Mouse (Mus musculus) embryonic facial prominence, embryonic 10.5 days (tissue): Measurements from ENCODE around the gene Bsdc1. TPM values are rescaled to one million over a fixed set of nuclear protein-coding genes. Genes with fewer than 3 reads are reported as not detected.

Source experiments
- DNase-seq: peaks from one replicate; pipeline ENCODE4 v3.0.0-alpha.2; 2017; ENCODE audit warnings: low spot score
- H3K27ac ChIP-seq: fragments of 300-500 bp; sonication (generic); replicated peaks from 2 replicates; pipeline ENCODE4 v1.5.1; 2016; ENCODE audit warnings: mild to moderate bottlenecking
- H3K27me3 ChIP-seq: fragments of 300-500 bp; sonication (generic); replicated peaks from 2 replicates; pipeline ENCODE4 v1.6.1; 2016; ENCODE audit warnings: low read depth, mild to moderate bottlenecking; ENCODE audit not compliant: poor library complexity, severe bottlenecking
- H3K36me3 ChIP-seq: fragments of 300-500 bp; sonication (generic); replicated peaks from 2 replicates; pipeline ENCODE4 v1.6.1; 2016; ENCODE audit warnings: mild to moderate bottlenecking, moderate library complexity
- H3K4me1 ChIP-seq: fragments of 300-500 bp; sonication (generic); 2 replicates; pipeline ENCODE4 v1.6.1; 2016
- H3K4me3 ChIP-seq: fragments of 300-500 bp; sonication (generic); 2 replicates; pipeline ENCODE4 v1.5.1; 2016; ENCODE audit warnings: mild to moderate bottlenecking, moderate library complexity
- H3K9me3 ChIP-seq: fragments of 300-500 bp; sonication (generic); 2 replicates; pipeline ENCODE4 v1.6.1; 2016; ENCODE audit warnings: mild to moderate bottlenecking
- WGBS: fragments of 180-500 bp; shearing (Covaris S2); methylation state at CpG from one replicate; pipeline ENCODE4 v1.1.7; 2016; 5-methylcytosine and 5-hydroxymethylcytosine counted together
- polyA plus RNA-seq: library from polyadenylated mRNA; unstranded; fragments of >200 nt; fragmentation: Nextera tagmentation; extraction: Ambion mirVana; gene quantifications from 2 replicates; pipeline ENCODE4 v1.2.1, GENCODE M21; 2016

Bsdc1 gene
- 19.7 and 21.5 TPM in 2 replicates for polyA plus RNA-seq

DNA sequence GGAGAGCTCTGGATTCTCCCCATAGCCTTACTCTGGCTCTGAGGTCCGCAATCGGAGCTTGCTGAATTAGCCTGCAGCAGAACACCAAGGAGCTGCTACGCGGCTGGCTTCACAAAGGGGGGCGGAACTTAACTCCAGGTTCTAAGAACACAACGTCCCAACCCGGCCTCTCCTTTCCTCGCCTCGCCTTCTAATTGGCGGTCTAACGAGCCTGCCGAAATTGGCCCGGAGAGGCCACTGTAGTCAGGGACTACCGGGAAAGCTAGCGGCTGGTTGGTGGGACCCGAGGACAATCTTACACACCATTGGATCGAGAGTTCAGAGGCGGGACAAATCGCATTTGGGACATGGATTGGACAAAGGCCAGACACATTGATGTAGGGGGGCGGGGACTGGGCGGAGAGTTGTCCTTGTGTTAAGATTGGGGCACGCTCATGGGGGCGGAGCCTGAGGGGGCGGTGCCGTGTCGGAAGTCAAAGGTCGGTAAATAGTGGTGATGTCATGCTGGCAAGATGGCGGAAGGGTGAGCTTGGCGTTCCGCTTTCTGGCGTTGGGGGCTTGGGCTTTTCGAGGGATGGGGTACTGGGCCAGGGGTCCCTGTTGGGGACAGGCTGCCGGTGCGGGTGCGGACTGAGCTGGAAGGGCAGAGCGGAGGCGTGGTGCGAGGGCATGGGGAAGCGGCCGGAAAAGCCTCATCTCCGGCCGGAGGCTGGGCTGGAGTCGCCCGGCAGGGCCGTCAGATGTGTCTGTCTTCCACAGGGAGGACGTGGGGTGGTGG is at the start of gene Bsdc1:
Gene Bsdc1, plus strand, starts transcription at position 399 of the 778 bp plus-strand sequence.
- Histone ChIP-seq H3K4me1 (peaks cover 15% of the 10 kb centered on the region), H3K36me3 (peaks cover 21% of the 10 kb centered on the region), H3K27ac (peak within 1 kb of the TSS; percentile 86), H3K9me3 (no peaks in the 10 kb centered on the region), H3K4me3 (peak within 1 kb of the TSS; percentile 91), H3K27me3 (no peaks in the 10 kb centered on the region)
- WGBS, result under 1% methylated on average over 46 of the region's 46 CpGs
- peak; percentile 100 for DNase-seq

DNA sequence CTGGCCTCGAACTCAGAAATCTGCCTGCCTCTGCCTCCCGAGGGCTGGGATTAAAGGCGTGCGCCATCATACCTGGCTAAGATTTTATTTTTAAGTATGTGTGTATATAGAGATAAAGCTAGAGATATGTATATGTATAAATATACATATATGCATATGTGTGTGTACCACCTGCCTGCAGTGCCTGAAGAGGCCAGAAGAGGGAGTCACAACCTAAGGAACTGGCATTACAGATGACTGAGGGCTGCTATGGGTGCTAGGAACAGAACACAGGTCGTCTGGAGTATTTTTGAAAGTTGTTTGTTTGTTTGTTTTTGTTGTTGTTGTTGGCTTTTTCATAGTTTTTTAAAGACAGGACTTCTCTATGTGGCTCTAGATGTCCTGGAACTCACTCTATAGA is 45.5 kb upstream of the Bsdc1 start:
- no peak overlapping the region for H3K27ac ChIP-seq
- no peak for DNase-seq
- no peaks in the 10 kb centered on the region for H3K4me1 ChIP-seq
- H3K4me3 ChIP-seq, result no peak overlapping the region
- 93% methylated on average over 5 of the region's 5 CpGs for WGBS
- H3K27me3 ChIP-seq, result no peaks in the 10 kb centered on the region
- no peaks in the 10 kb centered on the region for H3K36me3 ChIP-seq
- no peaks in the 10 kb centered on the region for H3K9me3 ChIP-seq

DNA sequence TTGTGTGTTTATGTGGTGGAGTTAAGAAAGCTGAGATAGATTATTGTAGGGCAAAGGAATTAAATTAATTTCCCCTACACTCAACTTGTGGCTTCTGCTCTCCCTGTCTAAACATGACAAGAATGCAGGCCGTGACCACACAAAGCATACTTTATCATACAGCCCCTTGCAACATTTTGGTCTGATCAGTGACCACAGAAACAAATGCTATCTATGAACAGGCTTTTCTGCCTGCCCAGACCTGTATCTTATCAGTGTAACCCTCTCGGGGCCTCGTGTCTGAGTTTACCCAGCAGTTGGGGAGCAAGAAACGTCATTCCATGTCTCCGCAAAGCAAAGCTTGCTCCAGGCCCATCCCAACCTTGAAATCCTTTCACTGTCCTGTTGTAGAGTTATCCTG is 44.9 kb upstream of the Bsdc1 start:
- Histone ChIP-seq H3K27ac (no peak overlapping the region), H3K27me3 (no peaks in the 10 kb centered on the region), H3K9me3 (no peaks in the 10 kb centered on the region), H3K4me3 (no peak overlapping the region), H3K4me1 (no peaks in the 10 kb centered on the region), H3K36me3 (no peaks in the 10 kb centered on the region)
- WGBS, result 81% methylated on average over 5 of the region's 5 CpGs
- no peak for DNase-seq

DNA sequence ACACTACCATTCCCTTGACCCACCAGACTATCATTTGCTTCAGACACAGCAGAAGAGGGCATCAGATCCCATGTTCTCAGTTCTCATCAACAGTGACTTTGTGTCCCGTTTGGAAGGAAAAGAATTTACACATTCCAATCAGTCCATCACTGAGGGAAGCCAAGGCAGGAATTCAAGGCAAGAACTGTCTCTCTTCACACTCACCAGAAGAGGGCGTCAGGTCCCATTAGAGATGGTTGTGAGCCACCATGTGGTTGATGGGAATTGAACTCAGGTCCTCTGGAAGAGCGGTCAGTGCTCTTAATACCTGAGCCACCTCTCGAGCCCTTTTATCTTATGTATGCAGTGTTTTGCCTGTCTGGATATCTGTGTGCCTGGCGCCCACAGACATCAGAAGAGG is 43.1 kb upstream of the Bsdc1 start:
- Histone ChIP-seq H3K4me1 (no peaks in the 10 kb centered on the region), H3K36me3 (no peaks in the 10 kb centered on the region), H3K27me3 (no peaks in the 10 kb centered on the region), H3K9me3 (no peaks in the 10 kb centered on the region), H3K4me3 (no peak overlapping the region), H3K27ac (no peak overlapping the region)
- no peak for DNase-seq
- WGBS, result 77% methylated on average over 5 of the region's 5 CpGs

DNA sequence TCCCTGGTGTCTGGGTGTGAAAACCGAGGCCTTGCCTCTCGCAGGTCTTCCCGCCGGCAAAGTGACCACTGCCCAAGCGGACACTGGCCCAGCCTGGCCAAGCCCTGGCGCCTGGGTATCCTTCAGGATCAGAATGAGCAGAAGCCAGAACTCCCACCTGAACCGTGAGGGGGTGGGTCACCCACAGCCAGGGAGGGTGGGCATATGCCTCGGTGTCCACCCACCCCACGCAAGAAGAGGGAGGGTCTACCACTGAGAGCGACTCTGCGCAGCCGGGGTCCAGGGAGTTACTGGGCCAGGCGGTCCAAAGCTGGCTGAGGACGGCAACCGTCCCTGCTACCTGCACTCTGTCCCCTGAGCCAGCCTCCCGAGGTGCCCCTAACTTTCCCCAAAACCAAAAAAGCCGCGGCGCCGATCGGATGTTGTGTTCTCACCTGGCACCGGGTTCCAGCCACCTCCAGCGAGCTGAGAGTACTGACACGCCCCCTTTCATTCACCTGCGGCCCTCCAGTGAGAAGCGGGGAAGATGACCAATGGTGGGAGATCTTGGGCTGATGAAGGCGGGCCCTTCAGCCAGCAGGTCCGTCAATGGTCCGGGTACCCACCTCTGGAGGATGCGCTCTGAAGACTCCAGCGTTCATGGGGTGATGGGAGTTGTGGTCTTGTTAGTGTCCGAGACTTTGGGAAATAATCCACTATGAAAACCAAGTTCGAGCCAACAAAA is 20.9 kb upstream of the Bsdc1 start, which contains the start of gene Zbtb8b:
Gene Zbtb8b, minus strand, starts transcription at position 514 of the 724 bp plus-strand sequence.
- Histone ChIP-seq H3K27ac (no peak within 1 kb of the TSS), H3K9me3 (no peaks in the 10 kb centered on the region), H3K4me1 (peaks cover 15% of the 10 kb centered on the region), H3K36me3 (no peaks in the 10 kb centered on the region), H3K4me3 (peak within 1 kb of the TSS; percentile 61), H3K27me3 (peaks cover 43% of the 10 kb centered on the region)
- under 1% methylated on average over 33 of the region's 33 CpGs for whole genome bisulfite sequencing
- DNase-seq, result peak; percentile 73

DNA sequence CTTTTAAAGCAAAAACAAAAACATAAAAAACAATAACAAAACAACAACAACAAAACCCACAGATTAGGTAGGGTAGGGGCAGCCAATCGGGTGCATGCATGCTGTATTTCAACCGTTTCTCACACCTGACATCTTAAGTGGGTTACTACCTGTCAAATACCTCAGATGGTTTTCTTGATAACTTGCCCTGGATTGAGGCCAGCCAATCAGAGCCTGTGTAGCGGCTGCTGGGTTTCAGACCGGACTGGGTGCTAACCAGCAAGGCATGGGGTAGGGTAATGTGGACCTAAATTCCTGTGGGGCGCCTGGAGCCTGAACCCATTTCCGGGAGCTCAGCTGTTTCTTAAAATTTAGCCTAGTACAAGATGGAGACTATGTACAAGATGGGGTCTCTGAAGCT is 20.2 kb upstream of the Bsdc1 start:
- Histone ChIP-seq H3K27me3 (peaks cover 43% of the 10 kb centered on the region), H3K4me3 (peak overlapping the region; percentile 61), H3K4me1 (peaks cover 15% of the 10 kb centered on the region), H3K36me3 (no peaks in the 10 kb centered on the region), H3K9me3 (no peaks in the 10 kb centered on the region), H3K27ac (no peak overlapping the region)
- 29% methylated on average over 6 of the region's 6 CpGs for WGBS
- DNase-seq, result no peak

DNA sequence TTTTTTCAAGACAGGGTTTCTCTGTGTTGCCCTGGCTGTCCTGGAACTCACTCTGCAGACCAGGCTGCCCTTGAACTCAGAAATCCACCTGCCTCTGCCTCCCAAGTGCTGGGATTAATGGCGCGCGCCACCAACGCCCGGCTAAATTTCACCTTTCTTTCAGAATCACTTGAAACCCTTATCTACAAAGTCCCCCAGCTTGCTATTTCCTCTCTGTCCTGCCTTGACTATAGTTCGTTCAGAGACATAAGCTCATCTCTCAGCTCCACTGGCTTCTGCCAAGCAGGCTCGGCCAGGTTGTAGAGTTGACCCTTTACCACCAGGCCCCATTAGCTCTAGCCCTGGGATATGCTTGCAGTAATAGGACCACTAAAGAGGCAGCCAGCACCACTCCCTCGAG is 14.0 kb upstream of the Bsdc1 start:
- 81% methylated on average over 8 of the region's 8 CpGs for WGBS
- H3K36me3 ChIP-seq, result no peaks in the 10 kb centered on the region
- no peak overlapping the region for H3K27ac ChIP-seq
- H3K4me1 ChIP-seq, result peaks cover 5% of the 10 kb centered on the region; the same call in 1 of the 2 replicates
- no peaks in the 10 kb centered on the region for H3K9me3 ChIP-seq
- H3K27me3 ChIP-seq, result peaks cover 9% of the 10 kb centered on the region
- no peak for DNase-seq
- H3K4me3 ChIP-seq, result no peak overlapping the region

DNA sequence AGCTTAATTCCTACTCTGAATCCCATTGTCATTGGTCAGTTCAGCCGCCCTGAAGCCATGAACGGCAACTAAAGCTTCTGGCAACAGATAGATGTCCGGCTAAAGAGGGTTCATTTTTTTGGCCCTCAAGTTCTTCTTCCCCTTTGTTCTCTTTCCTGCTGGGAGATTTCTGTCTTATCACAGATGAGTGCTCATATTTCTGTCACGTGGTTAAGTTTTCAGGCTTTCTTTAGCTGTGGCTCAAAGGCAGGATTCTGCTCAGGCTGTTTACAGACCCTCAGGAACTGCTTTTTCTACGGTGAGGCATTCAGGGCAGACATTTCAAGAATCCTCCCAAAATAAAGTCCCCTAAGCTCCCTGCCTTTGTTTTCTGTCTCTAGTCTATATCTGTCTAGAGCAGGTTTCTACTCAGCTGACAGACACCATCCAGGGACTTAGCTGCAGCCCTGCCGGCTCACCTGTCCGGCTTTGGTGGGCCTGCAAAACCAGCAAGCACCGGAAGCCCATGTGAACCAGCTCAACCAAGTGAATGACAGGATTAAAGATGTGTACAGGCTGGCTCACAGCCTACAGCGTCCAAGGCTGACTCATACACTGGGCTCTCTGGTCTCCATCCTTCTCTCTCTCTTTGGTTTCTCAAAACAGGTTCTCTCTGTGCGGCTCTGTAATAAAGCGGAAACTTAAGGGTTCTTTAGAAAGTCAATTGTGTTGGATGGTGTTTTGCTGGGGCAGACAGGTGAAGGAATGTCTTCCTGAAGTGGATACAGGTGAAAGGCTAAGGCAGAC is 13.4 kb upstream of the Bsdc1 start:
- H3K4me1 ChIP-seq, result peaks cover 5% of the 10 kb centered on the region; the same call in 1 of the 2 replicates
- H3K27ac ChIP-seq, result no peak overlapping the region
- no peak overlapping the region for H3K4me3 ChIP-seq
- no peak for DNase-seq
- no peaks in the 10 kb centered on the region for H3K9me3 ChIP-seq
- no peaks in the 10 kb centered on the region for H3K36me3 ChIP-seq
- WGBS, result 81% methylated on average over 11 of the region's 11 CpGs
- H3K27me3 ChIP-seq, result peaks cover 3% of the 10 kb centered on the region

DNA sequence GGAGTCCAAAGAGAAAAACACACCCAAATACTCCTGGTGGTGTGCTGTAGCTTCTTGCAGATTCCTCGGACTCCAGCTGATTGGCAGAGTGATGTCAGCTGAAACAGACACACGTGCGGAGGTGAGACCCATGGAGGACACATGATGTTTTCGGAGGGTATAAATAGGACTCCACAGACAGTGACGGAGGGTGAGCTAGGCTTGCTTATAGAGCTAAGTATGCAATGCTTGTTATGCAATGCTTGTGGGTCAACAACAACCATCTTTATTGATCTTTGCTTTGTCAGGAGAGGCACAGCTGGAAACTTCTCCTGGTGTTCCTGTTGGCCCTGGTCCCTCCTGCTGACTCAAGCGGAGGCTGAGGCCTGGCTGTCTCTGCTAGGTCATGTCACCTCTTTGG is 12.7 kb upstream of the Bsdc1 start:
- no peak for DNase-seq
- Histone ChIP-seq H3K4me1 (peaks cover 5% of the 10 kb centered on the region; the same call in 1 of the 2 replicates), H3K36me3 (no peaks in the 10 kb centered on the region), H3K4me3 (no peak overlapping the region), H3K27me3 (no peaks in the 10 kb centered on the region), H3K9me3 (no peaks in the 10 kb centered on the region), H3K27ac (no peak overlapping the region)
- WGBS, result 89% methylated on average over 6 of the region's 6 CpGs

DNA sequence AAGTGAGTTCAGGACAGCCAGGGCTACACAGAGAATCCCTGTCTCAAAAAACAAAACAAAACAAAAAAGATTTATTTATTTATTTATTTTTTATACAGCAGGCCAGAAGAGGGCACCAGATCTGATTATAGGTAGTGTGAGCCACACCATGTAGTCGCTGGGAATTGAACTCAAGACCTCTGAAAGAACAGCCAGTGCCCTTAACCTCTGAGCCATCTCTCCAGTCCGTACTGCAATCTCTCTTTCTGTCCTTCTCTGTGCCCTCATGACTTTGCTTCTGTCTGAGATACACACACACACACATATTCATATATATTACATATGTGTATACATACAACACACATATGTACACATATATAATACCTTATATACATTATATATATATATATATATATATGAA is 10.5 kb upstream of the Bsdc1 start:
- DNase-seq, result no peak
- Histone ChIP-seq H3K9me3 (no peaks in the 10 kb centered on the region), H3K4me3 (no peak overlapping the region), H3K4me1 (no peaks in the 10 kb centered on the region), H3K27ac (no peak overlapping the region), H3K27me3 (no peaks in the 10 kb centered on the region), H3K36me3 (no peaks in the 10 kb centered on the region)
- 80% methylated on average over 2 of the region's 2 CpGs for WGBS

DNA sequence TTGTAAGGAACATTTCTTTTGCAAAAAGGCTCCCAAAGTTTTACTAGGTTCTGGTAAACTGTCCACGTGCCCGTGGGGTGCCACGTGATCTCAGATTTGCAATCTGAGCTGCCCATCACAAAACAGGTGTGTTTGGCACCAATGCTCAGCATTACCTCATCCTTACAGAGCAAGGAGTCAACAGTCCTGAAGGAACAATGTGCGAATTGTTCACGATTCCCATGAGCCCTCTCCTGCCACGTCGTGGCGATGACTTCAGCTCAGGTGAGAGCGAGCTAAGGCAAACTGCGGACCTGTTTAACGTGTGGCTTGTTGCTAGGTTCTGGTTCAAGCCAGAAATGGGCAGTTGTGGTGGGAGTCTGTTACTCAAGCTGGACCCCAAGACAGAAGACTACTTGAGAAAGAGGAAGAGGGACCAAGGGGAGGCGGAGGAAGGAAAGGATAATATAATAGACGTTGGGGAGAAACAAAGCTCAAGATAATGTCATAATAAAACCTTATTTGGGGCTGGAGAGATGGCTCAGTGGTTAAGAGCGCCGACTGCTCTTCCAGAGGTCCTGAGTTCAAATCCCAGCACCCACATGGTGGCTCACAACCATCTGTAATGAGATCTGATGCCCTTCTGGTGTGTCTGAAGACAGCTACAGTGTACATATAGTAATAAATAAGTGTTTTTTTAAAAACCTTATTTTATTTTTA is 9.8 kb upstream of the Bsdc1 start:
- H3K4me3 ChIP-seq, result no peak overlapping the region
- H3K9me3 ChIP-seq, result no peaks in the 10 kb centered on the region
- H3K27ac ChIP-seq, result no peak overlapping the region
- no peaks in the 10 kb centered on the region for H3K27me3 ChIP-seq
- no peaks in the 10 kb centered on the region for H3K4me1 ChIP-seq
- 85% methylated on average over 15 of the region's 15 CpGs for WGBS
- no peaks in the 10 kb centered on the region for H3K36me3 ChIP-seq
- no peak for DNase-seq

DNA sequence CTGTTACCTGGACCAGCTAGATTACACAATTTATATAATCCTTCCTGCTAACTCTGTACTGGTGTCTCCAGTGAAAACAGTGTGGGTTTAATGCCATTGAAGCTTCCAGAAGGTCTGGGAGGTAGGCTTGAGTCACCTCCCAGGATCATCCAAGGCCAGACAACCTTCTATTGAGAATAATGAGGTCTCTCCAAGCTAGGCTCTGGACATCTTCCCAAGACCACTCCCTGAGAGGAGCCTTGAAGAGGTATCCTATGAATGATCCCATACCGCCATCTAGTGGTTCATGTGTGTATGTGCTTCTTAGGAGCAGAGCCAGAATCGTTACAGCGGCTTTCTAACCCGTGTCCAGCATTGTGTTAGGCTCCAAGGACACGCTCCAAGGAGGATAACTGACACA is 6.1 kb upstream of the Bsdc1 start:
- 7% methylated on average over 5 of the region's 5 CpGs for WGBS
- Histone ChIP-seq H3K4me3 (no peak overlapping the region), H3K27me3 (no peaks in the 10 kb centered on the region), H3K36me3 (no peaks in the 10 kb centered on the region), H3K4me1 (no peaks in the 10 kb centered on the region), H3K9me3 (no peaks in the 10 kb centered on the region), H3K27ac (no peak overlapping the region)
- peak; percentile 58 for DNase-seq
